Mouse (Mus musculus) limb, embryonic 15.5 days (tissue): ENCODE measurements around the gene Cd24a. TPM values are rescaled to one million over a fixed set of nuclear protein-coding genes. Genes with fewer than 3 reads are reported as not detected.

Experiments used
- ATAC-seq: fragments of 200-750 bp; cut with Nextera tagmentation; 2 replicates; pipeline ENCODE4 v1.8.0; 2017; ENCODE audit warnings: low read depth, moderate TSS enrichment; ENCODE audit not compliant: insufficient number of reproducible peaks, low FRiP score, low TSS enrichment
- H3K27ac ChIP-seq: fragments of 300-500 bp; sonication (generic); 2 replicates; pipeline ENCODE4 v1.5.1; 2015; ENCODE audit warnings: moderate library complexity, mild to moderate bottlenecking, inconsistent platforms
- H3K27me3 ChIP-seq: fragments of 300-500 bp; sonication (generic); 2 replicates; pipeline ENCODE4 v1.6.1; 2015; ENCODE audit warnings: inconsistent platforms
- H3K36me3 ChIP-seq: fragments of 300-500 bp; sonication (generic); 2 replicates; pipeline ENCODE4 v1.6.1; 2015; ENCODE audit warnings: inconsistent platforms
- H3K4me1 ChIP-seq: fragments of 300-500 bp; sonication (generic); 2 replicates; pipeline ENCODE4 v1.6.1; 2015; ENCODE audit warnings: inconsistent platforms
- H3K4me2 ChIP-seq: fragments of 300-500 bp; sonication (generic); 2 replicates; pipeline ENCODE4 v1.6.1; 2015; ENCODE audit warnings: mild to moderate bottlenecking, inconsistent platforms
- H3K4me3 ChIP-seq: fragments of 300-500 bp; sonication (generic); 2 replicates; pipeline ENCODE4 v1.5.1; 2015; ENCODE audit warnings: mild to moderate bottlenecking, inconsistent platforms
- H3K9ac ChIP-seq: fragments of 300-500 bp; sonication (generic); 2 replicates; pipeline ENCODE4 v1.6.1; 2015; ENCODE audit warnings: inconsistent platforms
- H3K9me3 ChIP-seq: fragments of 300-500 bp; sonication (generic); 2 replicates; pipeline ENCODE4 v1.6.1; 2016; ENCODE audit warnings: inconsistent platforms
- WGBS: fragments of 180-500 bp; shearing (Covaris S2); methylation state at CpG from one replicate; pipeline ENCODE4 v1.1.7; 2015; 5-methylcytosine and 5-hydroxymethylcytosine counted together
- polyA plus RNA-seq: library from polyadenylated mRNA; unstranded; fragments of >200 nt; fragmentation: Nextera tagmentation; extraction: Ambion mirVana; gene quantifications from 2 replicates; pipeline ENCODE4 v1.2.1, GENCODE M21; 2015

Cd24a gene
- polyA plus RNA-seq, 1 experiment from 2014 or later: 209 TPM

DNA sequence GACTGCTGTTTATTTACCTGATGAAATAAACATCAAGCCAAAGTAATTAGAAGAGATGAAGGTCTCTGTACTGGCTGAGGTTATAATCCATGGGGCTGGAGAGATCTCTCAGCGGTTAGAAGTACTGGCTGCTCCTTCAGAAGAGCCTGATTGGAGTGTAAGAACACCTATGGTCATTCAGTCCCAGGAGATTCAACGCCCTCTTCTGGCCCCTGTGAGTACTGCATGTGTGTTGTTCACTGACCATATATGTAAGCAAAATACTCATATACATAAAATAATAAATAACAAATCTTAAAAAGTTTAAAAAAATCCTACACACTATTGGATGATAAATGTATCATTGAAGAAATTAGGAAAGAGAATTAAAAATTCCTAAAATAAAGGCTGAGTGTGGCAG lies 17.3 kb upstream of the Cd24a start:
- H3K9me3 ChIP-seq: no peaks in the 10 kb centered on the region
- no peaks in the 10 kb centered on the region for H3K36me3 ChIP-seq
- H3K4me1 ChIP-seq: no peaks in the 10 kb centered on the region
- H3K9ac ChIP-seq: no peak overlapping the region
- no peaks in the 10 kb centered on the region for H3K27me3 ChIP-seq
- ATAC-seq: no peak
- no peak overlapping the region for H3K4me3 ChIP-seq
- no peak overlapping the region for H3K4me2 ChIP-seq
- WGBS: 43% methylated on average over 2 of the region's 2 CpGs
- no peak overlapping the region for H3K27ac ChIP-seq

DNA sequence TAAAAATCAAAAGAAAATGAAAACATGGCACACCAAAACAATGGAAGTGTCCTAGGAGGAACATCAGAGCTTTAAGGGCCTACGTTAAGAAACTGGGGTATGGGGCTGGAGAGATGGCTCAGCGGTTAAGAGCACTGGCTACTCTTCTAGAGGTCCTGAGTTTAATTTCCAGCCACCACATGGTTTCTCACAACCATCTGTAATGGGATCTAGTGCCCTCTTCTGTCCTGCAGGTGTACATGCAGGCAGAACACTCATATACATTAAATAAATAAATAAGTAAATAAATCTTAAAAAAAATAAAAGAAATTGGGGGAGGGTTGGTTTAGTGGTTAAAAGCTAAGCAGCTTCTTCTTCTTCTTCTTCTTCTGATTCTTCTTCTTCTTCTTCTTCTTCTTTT lies 16.8 kb upstream of the Cd24a start:
- H3K36me3 ChIP-seq: no peaks in the 10 kb centered on the region
- H3K4me1 ChIP-seq: no peaks in the 10 kb centered on the region
- no peak overlapping the region for H3K9ac ChIP-seq
- H3K4me3 ChIP-seq: no peak overlapping the region
- no peaks in the 10 kb centered on the region for H3K9me3 ChIP-seq
- 88% methylated on average over 2 of the region's 2 CpGs for WGBS
- no peaks in the 10 kb centered on the region for H3K27me3 ChIP-seq
- no peak overlapping the region for H3K27ac ChIP-seq
- H3K4me2 ChIP-seq: no peak overlapping the region
- no peak for ATAC-seq

DNA sequence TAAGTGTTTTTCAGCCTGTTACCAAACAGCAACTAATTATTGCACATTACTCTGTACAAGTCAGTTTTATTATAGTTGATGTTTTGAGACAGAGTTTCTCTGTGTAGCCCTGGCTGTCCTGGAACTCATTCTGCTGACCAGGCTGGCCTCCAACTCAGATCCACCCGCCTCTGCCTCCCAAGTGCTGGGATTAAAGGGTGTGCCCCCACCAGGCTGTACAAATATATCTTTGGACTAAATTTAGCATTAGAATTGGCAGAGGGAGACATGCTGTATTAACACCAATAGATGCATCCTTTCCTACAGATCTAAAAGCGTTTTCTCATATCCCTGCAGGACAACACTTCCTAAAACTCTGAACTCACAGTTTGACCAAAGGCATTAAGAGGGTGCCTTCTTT lies 3.7 kb upstream of the Cd24a start:
- Histone ChIP-seq H3K36me3 (no peaks in the 10 kb centered on the region), H3K9me3 (0 out of 2 replicates have a peak, but pooled peaks cover 5% of the 10 kb centered on the region), H3K4me3 (no peak overlapping the region), H3K27me3 (no peaks in the 10 kb centered on the region), H3K4me1 (peaks cover 5% of the 10 kb centered on the region; the same call in 1 of the 2 replicates), H3K4me2 (no peak overlapping the region), H3K9ac (no peak overlapping the region), H3K27ac (no peak overlapping the region)
- ATAC-seq: no peak
- WGBS: 84% methylated on average over 2 of the region's 2 CpGs

DNA sequence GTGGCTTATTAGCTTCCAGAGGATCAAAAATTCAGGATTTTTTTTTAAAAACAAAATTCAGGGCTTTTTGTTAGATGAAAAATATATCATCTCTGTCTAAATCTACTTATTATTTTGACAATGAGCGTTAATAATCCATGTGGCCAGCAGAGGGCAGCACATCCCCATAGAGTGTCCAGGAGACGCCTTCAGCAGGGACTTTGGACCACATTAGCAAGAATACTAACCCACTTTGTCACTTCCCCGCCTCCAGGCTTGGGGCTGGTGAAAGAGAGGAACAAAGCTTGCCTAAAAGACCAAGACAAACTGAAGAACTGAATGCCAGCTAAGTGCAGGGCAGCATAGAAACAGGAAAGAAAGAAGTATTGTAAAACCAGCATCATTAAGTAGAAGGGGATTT lies 3.1 kb upstream of the Cd24a start:
- Histone ChIP-seq H3K4me1 (peaks cover 7% of the 10 kb centered on the region; the same call in 1 of the 2 replicates), H3K27ac (no peak overlapping the region), H3K4me2 (no peak overlapping the region), H3K4me3 (no peak overlapping the region), H3K9me3 (0 out of 2 replicates have a peak, but pooled peaks cover 5% of the 10 kb centered on the region), H3K27me3 (no peaks in the 10 kb centered on the region), H3K9ac (no peak overlapping the region), H3K36me3 (no peaks in the 10 kb centered on the region)
- no peak for ATAC-seq
- 4% methylated on average over 3 of the region's 3 CpGs for WGBS

DNA sequence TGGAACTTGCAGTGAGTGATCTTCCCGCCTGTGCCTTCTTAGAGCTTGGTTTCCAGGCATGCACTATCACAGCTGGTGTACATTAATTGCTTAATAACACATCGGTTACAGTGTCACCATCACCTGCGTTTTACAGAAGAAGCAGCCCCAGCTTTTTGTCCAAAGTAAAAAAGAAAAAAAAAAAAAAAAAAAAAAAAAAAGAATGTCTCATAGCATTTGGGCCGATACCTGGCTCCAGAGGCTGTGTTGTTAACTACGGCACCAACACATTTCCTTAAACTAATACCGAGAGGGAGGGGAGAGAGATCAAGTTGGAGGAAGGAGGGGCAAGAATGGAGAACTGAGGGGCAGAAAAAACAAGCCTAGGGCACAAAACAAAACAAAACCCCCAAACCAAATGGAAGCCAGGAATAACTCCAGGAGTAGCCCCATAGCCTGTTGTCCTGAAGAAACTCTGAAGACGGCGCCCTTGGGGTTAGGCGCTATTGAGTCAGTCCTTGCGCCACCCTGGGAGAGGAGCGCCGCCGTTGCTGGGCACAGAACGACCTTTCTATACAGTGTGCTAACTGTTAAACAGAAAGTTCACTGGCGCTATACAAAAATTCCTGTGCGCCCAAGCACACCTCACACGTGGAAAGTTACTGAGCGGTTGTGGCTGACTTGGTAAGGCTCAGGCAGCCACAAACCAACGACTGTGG lies 636 bp upstream of the Cd24a start:
- no peaks in the 10 kb centered on the region for H3K27me3 ChIP-seq
- H3K4me1 ChIP-seq: peaks cover 12% of the 10 kb centered on the region
- peak overlapping the region; percentile 57 for H3K4me3 ChIP-seq
- H3K9me3 ChIP-seq: no peaks in the 10 kb centered on the region
- peak overlapping the region; percentile 98 for H3K27ac ChIP-seq
- H3K36me3 ChIP-seq: peaks cover 5% of the 10 kb centered on the region
- peak overlapping the region; percentile 88 for H3K4me2 ChIP-seq
- peak; percentile 47 for ATAC-seq
- H3K9ac ChIP-seq: no peak overlapping the region
- 11% methylated on average over 19 of the region's 19 CpGs for WGBS

DNA sequence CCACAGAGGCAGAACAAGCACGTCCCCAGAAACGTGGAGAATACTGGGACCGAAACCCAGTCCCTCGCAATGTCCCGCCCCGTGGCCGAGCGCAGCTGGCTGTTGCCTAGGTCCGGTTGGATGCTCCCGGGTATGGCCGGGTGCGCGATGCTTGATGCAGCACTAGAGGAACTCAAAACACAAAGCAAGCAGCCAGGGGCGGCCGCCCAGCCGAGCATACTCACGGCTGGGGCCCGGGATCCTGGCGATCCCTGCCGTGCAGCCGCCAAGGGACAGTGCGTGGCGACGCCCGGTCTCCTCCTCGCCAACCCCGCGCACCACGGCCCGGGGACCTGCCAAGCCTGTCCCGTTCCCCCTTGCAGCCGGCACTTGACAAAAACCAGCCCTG lies 276 bp downstream of the Cd24a start:
- Histone ChIP-seq H3K4me1 (peaks cover 12% of the 10 kb centered on the region), H3K27me3 (no peaks in the 10 kb centered on the region), H3K4me2 (peak overlapping the region; percentile 88), H3K27ac (peak overlapping the region; percentile 98), H3K4me3 (peak overlapping the region; percentile 57), H3K36me3 (peaks cover 14% of the 10 kb centered on the region), H3K9me3 (no peaks in the 10 kb centered on the region), H3K9ac (peak overlapping the region; percentile 73)
- ATAC-seq: peak; percentile 8; the same call in 1 of the 2 replicates
- WGBS: under 1% methylated on average over 32 of the region's 32 CpGs

DNA sequence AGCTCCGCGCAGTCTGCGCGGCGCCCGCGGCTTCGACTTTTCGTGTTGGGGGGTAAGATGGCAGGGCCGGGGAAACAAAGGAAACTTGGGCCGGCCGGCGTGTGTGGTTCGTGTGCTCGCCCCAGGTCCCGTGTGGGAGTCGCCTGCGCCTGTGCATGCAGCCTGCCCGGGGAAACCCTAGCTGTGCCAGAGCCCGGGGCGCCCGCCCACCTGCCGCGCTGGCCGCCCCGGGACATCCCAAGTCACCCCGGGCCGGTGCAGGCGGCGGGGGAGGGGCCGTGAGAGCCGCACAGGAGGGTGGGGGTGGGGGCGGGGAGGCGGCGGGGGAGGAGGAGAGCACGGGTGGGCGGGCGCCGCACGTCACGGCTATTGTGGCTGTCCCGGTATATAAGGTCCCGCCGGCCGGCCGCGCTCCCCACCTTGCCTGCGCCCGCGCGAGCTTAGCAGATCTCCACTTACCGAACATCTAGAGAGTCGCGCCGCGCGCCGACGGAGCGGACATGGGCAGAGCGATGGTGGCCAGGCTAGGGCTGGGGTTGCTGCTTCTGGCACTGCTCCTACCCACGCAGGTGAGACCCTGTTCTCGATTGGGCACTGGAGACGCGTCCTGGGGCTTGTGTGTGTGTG lies 783 bp downstream of the Cd24a start:
- peaks cover 12% of the 10 kb centered on the region for H3K4me1 ChIP-seq
- peak; percentile 77 for ATAC-seq
- WGBS: 0% methylated on average over 48 of the region's 65 CpGs
- H3K27me3 ChIP-seq: no peaks in the 10 kb centered on the region
- peak overlapping the region; percentile 98 for H3K27ac ChIP-seq
- H3K9me3 ChIP-seq: no peaks in the 10 kb centered on the region
- H3K36me3 ChIP-seq: peaks cover 19% of the 10 kb centered on the region
- peak overlapping the region; percentile 57 for H3K4me3 ChIP-seq
- peak overlapping the region; percentile 73 for H3K9ac ChIP-seq
- peak overlapping the region; percentile 88 for H3K4me2 ChIP-seq

DNA sequence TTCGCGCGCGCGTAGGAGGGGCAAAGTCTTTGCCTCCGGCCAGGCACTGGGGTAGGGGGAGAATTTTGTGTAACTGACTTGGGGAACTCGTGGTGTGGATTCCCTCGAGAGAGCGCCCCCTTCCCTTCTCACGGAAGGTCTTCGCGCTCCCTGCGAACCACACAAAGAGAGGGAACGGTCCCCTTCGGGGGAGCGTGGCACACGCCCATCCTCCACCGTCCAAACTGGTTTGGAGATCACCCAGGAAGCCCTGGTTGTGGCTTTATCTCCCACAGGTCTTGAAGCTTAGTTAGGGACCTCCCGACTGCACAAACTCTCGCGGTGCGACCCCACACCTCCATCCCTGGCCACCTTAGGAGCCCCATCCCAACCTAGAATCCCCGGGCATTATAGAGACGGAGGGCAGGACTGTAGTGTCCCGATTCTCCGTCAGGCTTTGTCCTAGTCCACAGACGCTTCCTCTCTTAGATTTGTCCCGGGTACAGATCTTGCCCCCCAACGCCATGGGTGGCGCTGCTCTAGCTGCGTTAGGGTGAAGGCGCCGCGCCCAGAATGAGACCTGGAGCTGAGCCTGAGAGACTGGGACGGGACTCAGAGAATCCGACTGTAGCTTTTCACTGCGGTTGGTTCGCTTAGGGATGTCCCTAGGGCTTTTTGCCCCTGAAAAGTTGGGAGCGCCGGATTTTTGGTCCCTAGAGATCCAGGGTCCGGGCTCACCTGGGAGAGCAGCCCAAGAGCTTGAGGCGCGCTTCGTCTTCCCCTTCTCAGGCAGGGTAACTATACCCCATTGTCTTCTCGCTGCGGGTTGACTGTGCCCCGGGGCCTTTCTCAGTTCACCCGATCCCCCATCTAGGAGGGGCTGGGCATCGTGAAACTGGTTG lies 1.5 kb downstream of the Cd24a start:
- Histone ChIP-seq H3K27me3 (no peaks in the 10 kb centered on the region), H3K9ac (peak overlapping the region; percentile 73), H3K27ac (peak overlapping the region; percentile 98), H3K4me2 (peak overlapping the region; percentile 88), H3K4me3 (peak overlapping the region; percentile 57), H3K9me3 (no peaks in the 10 kb centered on the region), H3K4me1 (peaks cover 12% of the 10 kb centered on the region), H3K36me3 (peaks cover 20% of the 10 kb centered on the region)
- under 1% methylated on average over 49 of the region's 49 CpGs for WGBS
- peak; percentile 36; the same call in 1 of the 2 replicates for ATAC-seq

DNA sequence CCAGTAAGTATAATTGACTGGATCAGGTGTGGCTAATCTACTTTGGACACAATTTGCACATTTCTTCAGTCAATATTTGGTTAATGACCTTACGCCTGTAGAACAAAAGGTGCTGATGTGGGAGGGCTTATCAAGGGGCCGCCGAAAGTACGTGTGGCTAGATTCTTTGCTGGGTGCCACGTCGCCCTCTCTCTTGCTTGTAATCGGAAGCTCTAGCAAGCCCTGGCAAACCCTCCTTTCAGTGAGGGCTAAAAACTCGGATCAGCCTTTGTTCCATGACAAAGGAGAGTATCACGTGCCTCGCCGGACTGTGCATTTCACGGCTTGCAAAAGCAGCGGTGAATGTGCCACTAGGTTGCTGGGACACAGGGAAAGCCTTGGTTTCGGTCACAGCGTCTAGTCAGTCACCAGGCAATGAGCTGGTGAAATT lies 2.6 kb downstream of the Cd24a start:
- Histone ChIP-seq H3K4me3 (peak overlapping the region; percentile 57), H3K9ac (peak overlapping the region; percentile 73), H3K27ac (peak overlapping the region; percentile 76), H3K4me2 (peak overlapping the region; percentile 88), H3K4me1 (peaks cover 12% of the 10 kb centered on the region), H3K36me3 (peaks cover 20% of the 10 kb centered on the region), H3K9me3 (no peaks in the 10 kb centered on the region), H3K27me3 (no peaks in the 10 kb centered on the region)
- ATAC-seq: no peak
- under 1% methylated on average over 15 of the region's 15 CpGs for WGBS

DNA sequence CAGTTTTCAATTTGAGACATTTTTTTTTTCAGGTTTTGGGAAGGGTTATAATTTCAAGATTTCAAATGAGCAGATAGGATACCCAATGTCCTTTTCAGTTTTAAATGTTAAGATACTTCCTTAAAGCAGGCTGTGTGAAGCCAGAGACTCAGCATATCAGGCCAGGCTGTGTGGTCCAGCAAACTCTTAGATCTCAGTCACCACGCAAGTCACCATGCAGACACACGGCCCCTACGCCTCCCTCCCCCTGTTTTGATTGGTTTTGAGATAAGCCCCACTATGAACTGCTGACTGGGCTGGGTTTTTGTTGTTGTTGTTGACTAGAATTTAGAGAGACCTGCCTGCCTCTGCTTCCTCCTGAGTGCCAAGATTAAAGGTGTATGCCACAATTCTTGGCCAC lies 3.2 kb downstream of the Cd24a start:
- no peaks in the 10 kb centered on the region for H3K9me3 ChIP-seq
- H3K4me1 ChIP-seq: peaks cover 12% of the 10 kb centered on the region
- H3K4me3 ChIP-seq: peak overlapping the region; percentile 57
- no peak for ATAC-seq
- no peaks in the 10 kb centered on the region for H3K27me3 ChIP-seq
- H3K4me2 ChIP-seq: peak overlapping the region; percentile 88
- H3K36me3 ChIP-seq: peaks cover 20% of the 10 kb centered on the region
- 61% methylated on average over 3 of the region's 3 CpGs for WGBS
- H3K27ac ChIP-seq: peak overlapping the region; percentile 76; the same call in 1 of the 2 replicates
- H3K9ac ChIP-seq: no peak overlapping the region

DNA sequence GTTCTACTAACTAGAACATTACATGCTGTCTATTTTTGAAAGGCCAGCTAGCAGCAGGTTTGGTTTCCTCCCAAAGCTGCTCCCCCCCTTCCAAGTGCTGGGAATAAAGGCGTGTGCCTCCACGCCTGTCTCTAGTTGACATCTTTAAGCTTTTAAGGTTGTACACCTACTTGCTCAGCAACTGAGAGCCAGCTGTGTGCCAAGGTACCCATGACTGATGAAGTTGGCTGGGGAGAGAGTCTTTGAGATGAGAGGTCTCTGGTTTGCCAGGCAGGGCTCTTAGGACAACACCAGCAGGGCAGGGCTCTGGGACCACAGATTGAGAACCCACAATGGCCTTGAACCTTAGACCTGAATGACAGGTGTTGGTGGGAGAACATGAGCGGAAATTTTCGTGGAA lies 6.5 kb downstream of the Cd24a start:
- H3K9me3 ChIP-seq: no peaks in the 10 kb centered on the region
- no peak overlapping the region for H3K9ac ChIP-seq
- H3K36me3 ChIP-seq: peaks cover 20% of the 10 kb centered on the region
- no peak overlapping the region for H3K4me2 ChIP-seq
- no peaks in the 10 kb centered on the region for H3K27me3 ChIP-seq
- peaks cover 11% of the 10 kb centered on the region for H3K4me1 ChIP-seq
- no peak for ATAC-seq
- H3K4me3 ChIP-seq: no peak overlapping the region
- no peak overlapping the region for H3K27ac ChIP-seq
- 80% methylated on average over 4 of the region's 4 CpGs for WGBS
